Mouse (Mus musculus): ENCODE data around the gene Nos1ap. TPM values are rescaled to one million over a fixed set of nuclear protein-coding genes. Genes with fewer than 3 reads are reported as not detected.

Nos1ap gene
- polyA plus RNA-seq, 1 experiment from 2014 or later = 7.6 TPM

- DNase-seq (ENCODE audit: low read depth, low spot score) (no peak), ATAC-seq (no peak)
- TF ChIP-seq CTCF (IDR thresholded peaks at IDR 0.05) = no peak
- ChIA-PET CTCF (no interaction called here), POLR2A (no interaction called here)
- H3K27me3 ChIP-seq = no peaks in the 10 kb centered on the region
- in situ Hi-C loops (cut with MboI; ENCODE audit: low pct_unique_long_range_greater_than_20kb) = no loop called here
Observed at GRCm38 (mm10) chr1:170331926-170332325, 257.7 kb downstream of the Nos1ap start.

GRCm38 (mm10) chr1:170325277-170325676 lies 264.4 kb downstream of the Nos1ap start:
- DNase-seq (ENCODE audit: low read depth, low spot score) = no peak
- in situ Hi-C loops (cut with MboI; ENCODE audit: low pct_unique_long_range_greater_than_20kb) = no loop called here
- H3K27me3 ChIP-seq = no peaks in the 10 kb centered on the region
- TF ChIP-seq CTCF (IDR thresholded peaks at IDR 0.05) = no peak
- ATAC-seq = no peak
- ChIA-PET POLR2A (no interaction called here), CTCF (no interaction called here)

- ATAC-seq (no peak), DNase-seq (ENCODE audit: low read depth, low spot score) (no peak)
- CTCF ChIA-PET = no interaction called here
- TF ChIP-seq CTCF (IDR thresholded peaks at IDR 0.05) = no peak
- POLR2A ChIA-PET = no interaction called here
- in situ Hi-C loops (cut with MboI; ENCODE audit: low pct_unique_long_range_greater_than_20kb) = no loop called here
- H3K27me3 ChIP-seq = no peaks in the 10 kb centered on the region
Observed at GRCm38 (mm10) chr1:170324312-170324711, 265.3 kb downstream of the Nos1ap start.

GRCm38 (mm10) chr1:170323001-170323400 lies 266.7 kb downstream of the Nos1ap start:
- in situ Hi-C loops (cut with MboI; ENCODE audit: low pct_unique_long_range_greater_than_20kb) = no loop called here
- H3K27me3 ChIP-seq = no peaks in the 10 kb centered on the region
- no peak for ATAC-seq
- CTCF ChIA-PET = no interaction called here
- no peak for DNase-seq (ENCODE audit: low read depth, low spot score)
- no peak for TF ChIP-seq CTCF (IDR thresholded peaks at IDR 0.05)
- POLR2A ChIA-PET = no interaction called here

- no peak for TF ChIP-seq CTCF (IDR thresholded peaks at IDR 0.05)
- ATAC-seq = no peak
- H3K27me3 ChIP-seq = no peaks in the 10 kb centered on the region
- POLR2A ChIA-PET = no interaction called here
- DNase-seq (ENCODE audit: low read depth, low spot score) = no peak
- in situ Hi-C loops (cut with MboI; ENCODE audit: low pct_unique_long_range_greater_than_20kb) = no loop called here
- CTCF ChIA-PET = no interaction called here
Observed at GRCm38 (mm10) chr1:170322046-170322445, 267.6 kb downstream of the Nos1ap start.

- TF ChIP-seq CTCF (IDR thresholded peaks at IDR 0.05) = no peak
- DNase-seq (ENCODE audit: low read depth, low spot score) (no peak), ATAC-seq (no peak)
- ChIA-PET POLR2A (no interaction called here), CTCF (no interaction called here)
- H3K27me3 ChIP-seq = no peaks in the 10 kb centered on the region
- in situ Hi-C loops (cut with MboI; ENCODE audit: low pct_unique_long_range_greater_than_20kb) = no loop called here
Observed at GRCm38 (mm10) chr1:170311431-170311830, 278.2 kb downstream of the Nos1ap start.

GRCm38 (mm10) chr1:170308503-170308902 lies 281.2 kb downstream of the Nos1ap start, which contains the start of gene Spata46:
Gene Spata46 (plus strand): TSS chr1:170308803.
- in situ Hi-C loops (cut with MboI; ENCODE audit: low pct_unique_long_range_greater_than_20kb) = no loop called here
- no peaks in the 10 kb centered on the region for H3K27me3 ChIP-seq
- ChIA-PET POLR2A (no interaction called here), CTCF (no interaction called here)
- TF ChIP-seq CTCF (IDR thresholded peaks at IDR 0.05) = no peak
- ATAC-seq (no peak), DNase-seq (ENCODE audit: low read depth, low spot score) (no peak)

GRCm38 (mm10) chr1:170306232-170306631 lies 283.4 kb downstream of the Nos1ap start, which contains the start of gene Gm7694:
Gene Gm7694 (minus strand): TSS chr1:170306332.
- in situ Hi-C loops (cut with MboI; ENCODE audit: low pct_unique_long_range_greater_than_20kb) = no loop called here
- ATAC-seq (no peak), DNase-seq (ENCODE audit: low read depth, low spot score) (no peak)
- ChIA-PET CTCF (no interaction called here), POLR2A (no interaction called here)
- no peak for TF ChIP-seq CTCF (IDR thresholded peaks at IDR 0.05)
- H3K27me3 ChIP-seq = no peaks in the 10 kb centered on the region

- POLR2A ChIA-PET = no interaction called here
- TF ChIP-seq CTCF (IDR thresholded peaks at IDR 0.05) = no peak
- CTCF ChIA-PET = no interaction called here
- no peak for ATAC-seq
- no peak for DNase-seq (ENCODE audit: low read depth, low spot score)
- no peaks in the 10 kb centered on the region for H3K27me3 ChIP-seq
- in situ Hi-C loops (cut with MboI; ENCODE audit: low pct_unique_long_range_greater_than_20kb) = no loop called here
Observed at GRCm38 (mm10) chr1:170305002-170305401, 284.7 kb downstream of the Nos1ap start.

- DNase-seq (ENCODE audit: low read depth, low spot score) (no peak), ATAC-seq (no peak)
- no peak for TF ChIP-seq CTCF (IDR thresholded peaks at IDR 0.05)
- ChIA-PET POLR2A (interaction anchor here (1.1 kb wide), 1 partner anchor 10 kb away, joined by 3 read pairs; no protein-coding TSS in a partner anchor), CTCF (no interaction called here)
- no peaks in the 10 kb centered on the region for H3K27me3 ChIP-seq
- in situ Hi-C loops (cut with MboI; ENCODE audit: low pct_unique_long_range_greater_than_20kb) = no loop called here
Observed at GRCm38 (mm10) chr1:170303103-170303502, 286.6 kb downstream of the Nos1ap start.

GRCm38 (mm10) chr1:170302456-170302855 lies 287.2 kb downstream of the Nos1ap start:
- DNase-seq (ENCODE audit: low read depth, low spot score) = no peak
- no peak for ATAC-seq
- CTCF ChIA-PET = interaction anchor here (1.1 kb wide), 1 partner anchor 310 kb away, joined by 3 read pairs; no protein-coding TSS in a partner anchor
- in situ Hi-C loops (cut with MboI; ENCODE audit: low pct_unique_long_range_greater_than_20kb) = no loop called here
- POLR2A ChIA-PET = no interaction called here
- no peak for TF ChIP-seq CTCF (IDR thresholded peaks at IDR 0.05)
- no peaks in the 10 kb centered on the region for H3K27me3 ChIP-seq

- no peak for TF ChIP-seq CTCF (IDR thresholded peaks at IDR 0.05)
- ChIA-PET CTCF (interaction anchor here (1.1 kb wide), 1 partner anchor 311 kb away, joined by 3 read pairs; no protein-coding TSS in a partner anchor), POLR2A (no interaction called here)
- DNase-seq (ENCODE audit: low read depth, low spot score) = no peak
- H3K27me3 ChIP-seq = no peaks in the 10 kb centered on the region
- in situ Hi-C loops (cut with MboI; ENCODE audit: low pct_unique_long_range_greater_than_20kb) = no loop called here
- no peak for ATAC-seq
Observed at GRCm38 (mm10) chr1:170301686-170302085, 288.0 kb downstream of the Nos1ap start.
